19 mouse cellular contexts compared by ENCODE assay signal in the genomic region with DNA sequence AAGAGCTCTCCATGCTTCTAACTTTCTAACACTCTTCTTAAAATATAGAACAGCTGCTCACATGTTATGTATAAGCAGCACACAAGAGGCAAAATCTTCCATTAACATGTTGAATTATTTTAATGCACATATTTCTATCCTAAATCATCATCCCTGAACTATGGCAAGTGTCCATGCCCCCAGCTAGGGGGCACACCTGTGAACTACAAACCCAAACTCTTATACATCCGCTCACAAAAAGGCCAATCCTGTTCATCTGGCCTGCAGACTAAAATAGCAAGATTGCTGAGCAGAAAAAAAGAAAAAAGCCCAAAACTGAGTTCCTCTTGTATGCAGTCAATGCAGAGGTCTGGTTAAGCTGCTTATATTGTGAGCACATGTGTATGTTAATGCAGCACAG.
DNase-seq lines count a peak whose midpoint lies in the region; ATAC-seq and TF ChIP-seq lines count a peak whose summit lies in the region.
"Had no signal": no experiment of that assay in that cellular context is flagged by ENCODE, and none has a peak within 500 bp of the region (broad histone marks: within the 10 kb centered on the region; RNA-seq: fewer than 3 reads in every experiment).

No protein-coding gene starts in this region.

- no peaks in the 10 kb centered on the region for H3K36me3 ChIP-seq in limb, embryonic 13.5 days
- no peaks in the 10 kb centered on the region for H3K36me3 ChIP-seq in limb, embryonic 10.5 days
- H3K36me3 ChIP-seq in embryonic facial prominence, embryonic 14.5 days (ENCODE audit: control insufficient read depth, insufficient read depth, low read length) = no peaks in the 10 kb centered on the region
- H3K36me3 ChIP-seq: forebrain, embryonic 15.5 days had no signal

- intact Hi-C loops in left cerebral cortex, adult 2 months (cut with DNase I) = no loop called here

- WGBS in limb, embryonic 13.5 days = 64% methylated on average over 1 of the region's 1 CpGs
- 93% methylated on average over 1 of the region's 1 CpGs for WGBS in limb, embryonic 10.5 days
- WGBS in embryonic facial prominence, embryonic 14.5 days = 53% methylated on average over 1 of the region's 1 CpGs

- no peak overlapping the region for H3K4me3 ChIP-seq in limb, embryonic 13.5 days
- H3K4me3 ChIP-seq in limb, embryonic 10.5 days = no peak overlapping the region
- no peak overlapping the region for H3K4me3 ChIP-seq in embryonic facial prominence, embryonic 14.5 days (ENCODE audit: low read depth, low read length)
- H3K4me3 ChIP-seq in left cerebral cortex, adult 2 months = no peak overlapping the region
- H3K4me3 ChIP-seq: forebrain, embryonic 13.5 days; forebrain, embryonic 15.5 days had no signal

- TF ChIP-seq CTCF in left cerebral cortex, adult 2 months (IDR thresholded peaks at IDR 0.05) = no peak

- no peak overlapping the region for H3K9ac ChIP-seq in limb, embryonic 13.5 days
- no peak overlapping the region for H3K9ac ChIP-seq in embryonic facial prominence, embryonic 14.5 days (ENCODE audit: low read depth, low read length)
- H3K9ac ChIP-seq: forebrain, embryonic 13.5 days; forebrain, embryonic 15.5 days; forebrain, postnatal 0 days had no signal

- no peaks in the 10 kb centered on the region for H3K27me3 ChIP-seq in limb, embryonic 13.5 days
- no peaks in the 10 kb centered on the region for H3K27me3 ChIP-seq in limb, embryonic 10.5 days (ENCODE audit: low read depth, poor library complexity, severe bottlenecking)
- no peaks in the 10 kb centered on the region for H3K27me3 ChIP-seq in embryonic facial prominence, embryonic 14.5 days (replicated peaks; ENCODE audit: control insufficient read depth, insufficient read depth, low read length)
- H3K27me3 ChIP-seq: forebrain, embryonic 13.5 days; forebrain, embryonic 15.5 days; Patski had no signal

- DNase-seq in limb, embryonic 10.5 days (ENCODE audit: low spot score) = no peak
- peak; percentile 52 for DNase-seq in NIH3T3 (ENCODE audit: low read depth)
- peak; percentile 65 for DNase-seq in embryonic facial prominence, embryonic 14.5 days (ENCODE audit: low spot score)
- no peak for DNase-seq in left cerebral cortex, adult 2 months (ENCODE audit: extremely low spot score in 1 of 2, low spot score in 2 of 2)
- DNase-seq: adrenal gland, adult 8-10 months; adrenal gland, postnatal 14 days; adrenal gland, postnatal 36 days; cerebellum, adult 11-12 months; cerebellum, adult 2 months; cerebellum, adult 9-10 months; cerebellum, postnatal 10 days; cerebellum, postnatal 25 days; forebrain, postnatal 0 days had no signal

- H3K9me3 ChIP-seq in limb, embryonic 13.5 days = no peaks in the 10 kb centered on the region
- H3K9me3 ChIP-seq in limb, embryonic 10.5 days (replicated peaks) = no peaks in the 10 kb centered on the region
- H3K9me3 ChIP-seq in embryonic facial prominence, embryonic 14.5 days (ENCODE audit: control insufficient read depth, low read length) = no peaks in the 10 kb centered on the region
- H3K9me3 ChIP-seq: forebrain, embryonic 13.5 days; forebrain, embryonic 15.5 days had no signal

- no peak overlapping the region for H3K4me2 ChIP-seq in limb, embryonic 13.5 days (replicated peaks)
- no peak overlapping the region for H3K4me2 ChIP-seq in embryonic facial prominence, embryonic 14.5 days (ENCODE audit: low read depth, low read length)
- H3K4me2 ChIP-seq: forebrain, embryonic 13.5 days; forebrain, embryonic 15.5 days had no signal

- H3K4me1 ChIP-seq in limb, embryonic 13.5 days = 0 out of 2 replicates have a peak, but pooled peaks cover 5% of the 10 kb centered on the region
- no peaks in the 10 kb centered on the region for H3K4me1 ChIP-seq in limb, embryonic 10.5 days
- no peaks in the 10 kb centered on the region for H3K4me1 ChIP-seq in embryonic facial prominence, embryonic 14.5 days (ENCODE audit: control insufficient read depth, insufficient read depth, low read length)
- H3K4me1 ChIP-seq: forebrain, embryonic 13.5 days; forebrain, embryonic 15.5 days had no signal

- ATAC-seq in limb, embryonic 13.5 days (ENCODE audit: low FRiP score, low read depth) = peak; percentile 28; the same call in 1 of the 2 replicates
- no peak for ATAC-seq in embryonic facial prominence, embryonic 14.5 days (ENCODE audit: low read depth)
- ATAC-seq in megakaryocyte progenitor cell, adult 5-6 weeks (replicated peaks; ENCODE audit: poor library complexity) = no peak
- ATAC-seq: activated CD4-positive, CD25-positive, alpha-beta regulatory T cell, adult 4 months; forebrain, embryonic 13.5 days; forebrain, embryonic 15.5 days; forebrain, postnatal 0 days; Patski had no signal

- no peak overlapping the region for H3K27ac ChIP-seq in limb, embryonic 13.5 days
- no peak overlapping the region for H3K27ac ChIP-seq in limb, embryonic 10.5 days
- no peak overlapping the region for H3K27ac ChIP-seq in embryonic facial prominence, embryonic 14.5 days (replicated peaks; ENCODE audit: low read depth, low read length)
- no peak overlapping the region for H3K27ac ChIP-seq in left cerebral cortex, adult 2 months
- H3K27ac ChIP-seq: forebrain, embryonic 13.5 days; forebrain, embryonic 15.5 days had no signal

Comparison
In these comparisons a context has a peak if more than half of its experiments do, and no peak if none do; other contexts are left out.
1. DNase-seq: peak in NIH3T3 (single experiment) and embryonic facial prominence, embryonic 14.5 days (single experiment); none in limb, embryonic 10.5 days (single experiment) and left cerebral cortex, adult 2 months (0 of 2).